Mouse (Mus musculus): ENCODE data around the gene Nt5c1b.

Nt5c1b gene

DNA sequence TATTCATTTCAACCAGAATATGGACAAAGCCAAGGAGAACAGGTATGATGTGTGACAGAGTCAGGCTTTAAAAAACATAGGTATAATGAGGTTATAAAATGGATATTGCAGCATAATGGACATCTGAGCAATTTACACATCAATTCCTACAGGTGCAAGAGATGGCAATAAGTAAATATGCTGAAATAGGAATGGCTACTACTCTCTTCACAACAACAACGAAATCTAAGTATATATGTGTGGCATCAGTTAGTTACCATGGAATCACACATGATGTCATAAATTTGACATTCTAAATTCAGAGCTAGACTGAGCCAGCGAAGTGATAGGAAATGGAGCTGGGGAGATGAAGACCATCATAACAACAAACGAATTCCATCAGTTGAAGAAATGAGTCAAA is at the start of gene Nt5c1b:
Nt5c1b (plus strand) TSS at position 301 of the 400 bp plus-strand sequence.
- no peak for DNase-seq (ENCODE audit: extremely low spot score, low spot score)

DNA sequence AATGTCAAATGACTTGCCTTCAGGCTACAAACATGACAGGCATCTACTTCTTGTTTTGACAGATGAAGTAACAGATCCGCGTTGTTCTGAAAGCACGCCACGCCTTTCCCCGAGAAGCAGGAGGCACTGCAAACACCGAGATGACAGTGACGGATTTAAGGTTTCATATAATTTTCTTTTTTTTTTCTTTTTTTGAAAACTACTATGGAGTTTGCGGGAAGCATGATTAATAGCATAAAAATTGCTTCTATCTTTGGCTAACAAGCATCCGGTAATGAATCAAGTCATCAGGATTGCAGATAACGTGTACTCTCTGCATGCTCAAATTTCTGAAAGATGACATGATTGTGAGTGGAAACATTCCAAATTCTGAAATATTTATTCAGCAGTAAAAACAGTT is 42.1 kb upstream of the Nt5c1b start:
- DNase-seq (ENCODE audit: extremely low spot score, low spot score) = no peak

DNA sequence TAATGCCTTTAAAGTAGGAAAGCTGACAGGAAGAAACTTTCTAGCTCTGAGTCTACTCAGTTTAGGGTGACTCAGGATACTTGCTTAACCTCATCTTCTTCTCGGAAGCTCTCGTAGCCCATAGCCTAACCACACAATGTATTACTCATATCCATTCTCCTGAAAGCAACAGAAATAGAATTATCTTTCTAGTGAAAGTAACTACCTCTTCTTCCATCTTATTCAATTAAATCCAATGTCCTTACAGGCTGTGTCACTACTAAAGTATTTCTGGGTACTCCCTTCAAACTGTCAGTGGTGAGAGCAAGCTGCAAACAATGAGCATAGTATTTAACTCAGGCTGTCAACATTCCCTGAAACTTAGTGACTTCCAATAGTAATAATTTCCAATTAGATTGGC is 40.3 kb upstream of the Nt5c1b start:
- no peak for DNase-seq (ENCODE audit: extremely low spot score, low spot score)

DNA sequence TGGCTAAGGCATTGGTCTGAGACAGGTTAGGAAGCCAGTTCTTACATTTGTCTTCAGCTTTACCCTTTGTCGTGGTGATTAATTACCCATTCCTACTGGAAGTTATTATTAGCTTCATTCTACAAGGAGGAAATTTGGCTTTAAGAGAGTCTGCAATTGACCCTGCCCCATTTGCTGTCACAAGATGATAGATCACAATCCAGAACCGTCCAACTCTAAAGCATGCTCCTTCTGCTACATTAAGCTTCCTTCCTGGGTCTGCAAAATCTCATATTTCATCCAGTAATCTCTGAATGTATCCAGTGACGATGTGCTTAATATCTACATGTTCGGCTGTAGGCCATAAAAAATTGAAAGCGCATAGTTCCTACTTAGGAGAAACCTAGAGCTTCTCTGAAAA is 29.2 kb upstream of the Nt5c1b start:
- DNase-seq (ENCODE audit: extremely low spot score, low spot score) = no peak

DNA sequence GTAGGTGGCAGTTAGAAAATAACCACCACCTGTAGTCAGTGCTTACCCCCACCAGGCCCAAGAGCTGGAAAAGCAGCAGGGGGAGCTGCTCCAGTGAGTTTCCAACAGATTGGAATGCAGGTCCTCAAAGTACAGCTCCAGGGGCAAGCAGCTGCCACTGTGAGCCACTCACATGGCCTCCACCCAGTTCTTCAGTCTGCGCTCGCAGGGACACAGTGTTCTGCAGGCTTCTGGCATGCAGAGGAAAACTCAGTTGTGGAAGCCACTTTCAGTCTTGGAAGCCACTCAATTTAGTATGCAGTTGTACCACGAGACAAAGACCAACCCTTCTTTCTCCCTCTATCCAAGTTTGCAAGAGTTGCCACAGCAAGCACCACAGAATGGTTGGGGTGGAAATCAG is 19.1 kb upstream of the Nt5c1b start:
- DNase-seq (ENCODE audit: extremely low spot score, low spot score) = peak; percentile 14

DNA sequence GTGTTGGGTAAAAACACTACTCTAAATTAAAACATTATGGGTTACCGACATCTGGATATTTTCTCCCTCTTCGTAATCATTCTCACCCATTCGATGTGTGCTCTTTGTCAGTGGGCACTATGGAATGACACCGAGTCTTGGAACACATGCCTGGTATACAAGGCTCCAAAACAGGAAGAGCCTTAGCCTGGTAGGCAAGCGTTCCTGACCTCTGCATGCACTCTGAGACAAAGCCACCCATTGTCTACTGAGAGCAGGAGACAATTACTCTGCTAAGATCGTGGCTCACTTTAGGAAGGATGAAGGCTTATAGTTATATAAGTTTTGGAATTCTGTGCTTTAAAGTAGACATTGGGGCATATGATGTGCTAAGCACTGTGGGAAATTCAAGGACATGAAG is 12.0 kb upstream of the Nt5c1b start:
- no peak for DNase-seq (ENCODE audit: extremely low spot score, low spot score)

DNA sequence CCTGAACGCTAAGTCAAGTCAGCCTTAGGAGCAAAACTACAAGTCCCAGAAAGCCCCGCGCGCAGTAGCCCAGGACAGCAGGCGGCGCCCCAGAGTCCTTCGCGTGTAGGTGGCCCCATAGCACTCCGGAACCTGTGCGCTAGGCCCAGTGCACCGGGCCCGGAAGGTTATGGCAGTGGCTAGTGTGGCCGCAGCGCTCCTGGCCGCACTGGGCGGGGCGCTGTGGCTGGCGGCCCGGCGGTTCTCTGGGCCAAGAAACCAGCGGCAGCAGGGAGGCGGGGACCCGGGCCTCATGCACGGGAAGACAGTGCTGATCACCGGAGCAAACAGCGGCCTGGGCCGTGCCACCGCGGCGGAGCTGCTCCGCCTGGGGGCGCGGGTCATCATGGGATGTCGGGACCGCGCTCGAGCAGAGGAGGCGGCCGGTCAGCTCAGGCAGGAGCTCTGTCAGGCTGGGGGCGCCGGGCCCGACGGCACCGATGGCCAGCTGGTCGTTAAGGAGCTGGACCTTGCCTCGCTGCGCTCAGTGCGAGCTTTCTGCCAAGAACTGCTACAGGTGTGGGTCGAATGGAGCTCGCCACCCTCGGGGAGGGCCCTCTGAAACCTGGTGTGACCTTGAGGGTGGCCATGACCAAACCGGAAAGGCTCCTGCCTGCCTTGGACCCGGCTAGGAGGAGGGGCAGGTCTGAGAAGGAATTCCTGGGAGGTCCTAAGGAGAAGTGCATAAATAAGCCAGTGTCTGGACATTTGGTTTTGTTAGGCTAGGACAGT is 21.1 kb downstream of the Nt5c1b start, which contains the start of gene Rdh14:
Rdh14 (plus strand) TSS at position 102 of the 771 bp plus-strand sequence.
- peak; percentile 92 for DNase-seq (ENCODE audit: extremely low spot score, low spot score)

DNA sequence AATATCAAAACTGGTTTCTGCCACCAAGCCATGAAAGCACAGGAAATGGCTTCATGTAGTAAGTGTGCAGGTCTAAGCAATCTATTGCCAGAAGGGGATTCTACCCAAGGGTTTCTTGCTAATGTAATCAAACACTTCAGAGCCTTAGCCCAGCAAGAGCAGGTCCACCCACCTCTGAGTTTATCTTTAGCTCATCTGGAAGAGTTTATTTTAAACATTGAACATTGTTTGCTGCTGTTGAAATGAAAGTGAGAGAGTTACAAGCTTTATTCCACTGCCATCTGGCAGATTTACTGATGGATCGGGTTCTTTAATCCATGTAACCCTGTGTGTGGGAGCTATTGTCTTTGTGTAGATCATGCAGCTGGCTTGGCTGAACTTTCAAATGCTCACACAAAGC is 31.0 kb downstream of the Nt5c1b start:
- DNase-seq (ENCODE audit: extremely low spot score, low spot score) = no peak

DNA sequence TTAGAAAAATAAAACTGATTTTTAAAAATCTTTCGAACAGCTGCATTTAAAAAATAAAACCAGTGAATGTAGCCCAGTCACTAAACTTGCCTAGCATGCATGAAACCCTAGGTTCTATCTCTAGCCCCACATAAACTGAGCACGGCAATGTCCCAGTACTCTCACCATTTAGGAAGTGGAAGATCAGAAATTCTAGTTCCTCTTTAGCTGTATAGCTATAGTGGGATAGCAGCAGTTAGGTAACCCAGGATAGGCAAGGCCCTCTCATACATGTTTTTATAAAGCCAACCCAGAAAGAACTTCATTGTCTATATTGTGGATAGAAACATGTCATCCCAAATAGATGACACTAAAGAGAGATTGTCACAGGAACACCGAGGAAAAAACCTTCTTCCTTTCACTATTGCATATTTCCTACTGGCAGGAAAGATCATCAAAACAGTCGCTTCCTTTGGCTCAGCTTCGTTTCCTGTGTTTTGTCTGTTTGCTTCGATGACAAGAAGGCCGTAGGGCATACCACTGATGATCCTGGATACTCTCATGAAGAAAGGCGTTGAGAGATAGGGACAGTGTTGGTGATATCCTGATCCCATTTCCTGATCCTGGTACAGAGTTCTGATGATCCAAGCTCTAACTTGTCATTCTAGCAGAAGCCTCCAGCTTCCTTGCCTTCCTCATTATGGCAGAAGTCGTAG is 32.8 kb downstream of the Nt5c1b start:
- DNase-seq (ENCODE audit: extremely low spot score, low spot score) = no peak

DNA sequence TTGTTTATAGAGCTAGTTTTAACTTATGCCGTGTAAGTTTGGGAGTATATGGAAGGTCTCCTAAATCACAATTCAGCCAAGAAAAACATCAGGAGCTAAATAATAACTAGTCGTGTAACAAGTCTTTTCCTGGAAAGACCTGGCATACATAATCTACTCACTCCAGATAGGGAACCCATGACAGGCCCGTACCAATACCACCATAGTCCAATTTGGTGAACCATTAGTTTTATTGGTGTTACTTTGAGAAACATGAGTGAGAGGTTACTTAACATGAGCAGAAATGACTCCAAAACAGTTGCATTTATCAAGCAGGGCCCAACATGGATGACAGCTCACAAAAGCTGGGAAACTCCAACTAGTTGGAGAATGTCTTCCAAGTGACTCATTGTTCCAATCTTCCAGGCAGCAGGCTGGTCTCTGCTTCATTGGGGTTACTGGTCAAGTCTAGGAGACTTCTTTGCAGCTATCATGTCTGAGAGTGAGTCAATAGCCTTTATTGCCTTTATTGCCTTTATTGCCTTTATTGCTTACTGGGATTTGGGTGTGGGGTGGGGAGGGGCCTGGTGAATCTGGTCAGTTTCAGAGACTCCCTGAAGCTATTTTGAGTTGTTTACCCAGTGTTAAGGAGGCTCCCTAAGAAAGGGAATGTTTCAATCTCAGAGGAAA is 40.9 kb downstream of the Nt5c1b start:
- no peak for DNase-seq (ENCODE audit: extremely low spot score, low spot score)

DNA sequence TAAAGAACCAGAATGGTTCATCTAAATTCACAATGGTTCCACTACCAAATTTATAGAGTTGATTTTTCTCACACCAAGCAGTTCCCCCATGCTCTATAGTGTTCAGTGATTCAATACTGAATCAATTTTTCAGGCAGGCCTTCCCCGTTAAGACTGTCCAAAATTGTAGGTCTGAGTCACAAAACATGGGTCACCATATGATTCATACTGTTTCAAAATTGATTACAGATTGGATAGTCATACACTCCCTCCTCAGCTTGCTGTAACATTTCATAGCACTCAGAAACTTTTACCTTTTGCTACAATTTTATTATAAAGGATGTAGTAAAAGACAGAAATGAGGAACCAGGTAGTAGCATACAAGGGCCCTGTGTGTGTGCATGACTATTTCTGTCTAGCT is 41.7 kb downstream of the Nt5c1b start:
- no peak for DNase-seq (ENCODE audit: extremely low spot score, low spot score)

DNA sequence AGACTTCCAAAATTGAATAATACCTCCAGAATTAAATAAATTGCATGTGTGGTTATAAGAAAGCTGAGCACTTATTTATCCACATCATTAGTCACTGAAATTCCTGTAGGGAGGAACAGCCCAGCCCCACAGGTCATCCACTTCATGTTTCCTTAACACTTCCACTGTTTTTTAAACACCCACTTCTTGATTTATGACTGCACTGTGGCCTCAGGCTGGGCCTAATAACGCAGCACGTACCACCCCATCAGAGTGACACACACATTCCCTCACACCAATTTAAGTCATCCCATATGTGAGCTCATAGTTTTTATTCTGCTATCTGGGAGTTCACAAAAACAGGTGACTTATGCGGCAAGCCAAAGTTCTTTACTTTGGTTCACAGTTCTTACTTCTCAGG is 52.6 kb downstream of the Nt5c1b start:
- no peak for DNase-seq (ENCODE audit: extremely low spot score, low spot score)

DNA sequence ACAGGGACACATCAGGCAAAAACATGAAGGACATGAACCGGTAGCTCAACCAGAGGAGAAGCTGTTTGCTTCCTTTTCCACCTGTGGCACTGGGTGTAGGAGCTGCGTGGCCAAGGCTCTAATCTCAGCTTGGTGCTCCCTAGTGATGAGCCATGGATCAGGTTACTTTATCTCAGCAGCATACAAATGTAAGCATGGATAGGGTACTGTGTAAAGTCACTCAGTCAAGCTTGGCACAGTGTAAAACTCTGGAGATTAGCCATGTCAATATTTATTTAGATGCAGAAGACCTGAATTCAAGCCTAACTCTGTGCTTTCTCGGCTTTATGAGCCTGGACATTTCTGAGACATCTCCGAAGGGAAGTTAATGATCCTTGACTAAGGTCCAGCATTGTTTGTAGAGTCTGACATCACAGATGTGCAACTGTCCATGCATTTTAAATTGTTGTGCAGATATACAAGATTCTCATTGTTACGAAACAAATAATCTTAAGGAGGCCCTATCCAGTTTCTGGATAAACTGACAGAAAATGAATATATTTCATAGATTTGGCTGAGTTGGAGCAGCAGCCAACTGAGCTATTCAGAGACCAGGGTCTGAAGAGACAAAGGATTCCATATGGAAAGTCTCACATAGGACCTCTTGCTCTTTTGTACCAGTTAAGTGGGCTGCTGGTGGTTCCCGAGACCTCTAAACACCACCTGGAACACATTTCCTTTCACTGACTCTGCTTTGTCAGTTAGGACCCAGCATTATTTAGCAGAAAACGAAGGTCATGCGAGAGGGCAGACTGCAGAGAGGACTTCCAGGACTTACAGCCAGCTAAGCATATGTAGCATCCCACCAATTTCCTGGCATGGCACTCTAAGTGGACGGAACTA is 56.5 kb downstream of the Nt5c1b start:
- DNase-seq (ENCODE audit: extremely low spot score, low spot score) = peak; percentile 16

DNA sequence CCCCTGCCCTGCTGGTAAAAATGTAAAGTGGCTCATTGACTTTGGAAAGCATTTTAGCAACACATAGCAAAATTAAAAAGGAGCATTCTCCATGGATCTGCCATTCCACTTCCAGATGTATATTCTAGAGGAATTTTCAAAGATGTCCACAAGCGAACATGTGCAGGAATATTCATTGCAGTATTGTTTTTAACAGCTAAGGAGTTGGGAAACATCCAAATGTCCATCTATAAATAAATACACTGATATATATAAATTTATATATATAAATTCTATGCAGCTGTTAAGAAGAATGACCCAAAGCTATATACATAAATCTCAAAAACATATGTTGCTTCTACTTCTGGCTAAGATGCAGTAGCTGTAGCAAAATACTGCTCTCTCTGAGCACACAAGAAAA is 61.2 kb downstream of the Nt5c1b start:
- DNase-seq (ENCODE audit: extremely low spot score, low spot score) = no peak

DNA sequence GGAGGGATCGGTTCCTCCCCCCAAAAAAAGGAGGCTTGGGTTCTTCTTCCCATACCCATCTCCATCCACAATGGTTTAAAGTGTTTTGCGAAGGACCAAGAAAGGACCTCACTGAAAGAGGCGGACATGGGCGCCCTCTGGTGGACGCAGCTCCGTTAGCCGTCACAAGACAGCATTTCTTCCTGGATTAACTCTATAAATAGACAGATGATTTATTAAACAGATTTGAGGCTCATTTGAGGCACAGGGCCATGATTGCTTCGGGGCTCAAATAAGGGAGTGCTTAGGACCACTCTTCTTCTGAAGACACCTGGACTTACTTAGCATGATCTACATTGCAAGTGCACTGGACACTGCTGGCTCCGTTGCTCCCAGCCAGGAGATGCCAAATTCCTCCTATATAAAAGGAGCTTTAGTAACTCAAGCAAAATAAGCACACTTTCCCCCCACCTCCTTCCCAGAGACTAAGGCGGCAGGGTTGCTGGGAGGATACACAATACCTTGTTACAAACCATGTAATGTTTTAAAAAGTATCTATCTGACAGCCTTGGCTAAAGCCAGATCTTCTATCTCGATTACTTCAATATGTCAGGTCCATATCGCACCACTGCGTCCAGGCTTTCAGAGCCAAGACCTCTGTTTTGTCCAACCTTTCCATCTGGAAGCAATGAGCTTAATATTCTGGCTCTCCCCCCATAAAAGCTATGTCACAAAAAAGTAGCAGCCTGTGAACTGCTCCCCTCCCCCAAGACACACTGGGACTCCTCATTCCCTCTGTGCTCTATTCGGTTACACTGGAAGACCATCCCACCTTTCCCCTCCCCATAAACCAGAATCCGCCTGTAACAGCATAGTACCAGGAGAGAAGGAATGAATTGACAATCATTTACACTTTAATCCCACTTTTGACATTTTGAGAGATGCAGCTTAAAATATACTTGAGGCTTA is 68.6 kb downstream of the Nt5c1b start:
- peak; percentile 84 for DNase-seq (ENCODE audit: extremely low spot score, low spot score)
